Mouse (Mus musculus) limb, embryonic 12.5 days (tissue): ENCODE data around the gene Man2b2. TPM values are rescaled to one million over a fixed set of nuclear protein-coding genes. Genes with fewer than 3 reads are reported as not detected.

Experiments
- ATAC-seq: fragments of 200-750 bp; cut with Nextera tagmentation; 2 replicates; pipeline ENCODE4 v1.8.0; 2017; ENCODE audit warnings: low read depth, moderate TSS enrichment; ENCODE audit not compliant: insufficient number of reproducible peaks, insufficient read depth, low FRiP score, low TSS enrichment
- H3K27ac ChIP-seq: fragments of 300-500 bp; sonication (generic); 2 replicates; pipeline ENCODE4 v1.5.1; 2016; ENCODE audit warnings: mild to moderate bottlenecking, moderate library complexity
- H3K27me3 ChIP-seq: fragments of 300-500 bp; sonication (generic); 2 replicates; pipeline ENCODE4 v1.6.1; 2016; ENCODE audit warnings: mild to moderate bottlenecking, moderate library complexity
- H3K36me3 ChIP-seq: fragments of 300-500 bp; sonication (generic); 2 replicates; pipeline ENCODE4 v1.6.1; 2016; ENCODE audit warnings: mild to moderate bottlenecking, moderate library complexity
- H3K4me1 ChIP-seq: fragments of 300-500 bp; sonication (generic); replicated peaks from 2 replicates; pipeline ENCODE4 v1.6.1; 2016
- H3K4me2 ChIP-seq: fragments of 300-500 bp; sonication (generic); 2 replicates; pipeline ENCODE4 v1.6.1; 2016; ENCODE audit warnings: mild to moderate bottlenecking, moderate library complexity
- H3K4me3 ChIP-seq: fragments of 300-500 bp; sonication (generic); replicated peaks from 2 replicates; pipeline ENCODE4 v1.5.1; 2016; ENCODE audit warnings: mild to moderate bottlenecking
- H3K9ac ChIP-seq: fragments of 300-500 bp; sonication (generic); replicated peaks from 2 replicates; pipeline ENCODE4 v1.6.1; 2016; ENCODE audit warnings: mild to moderate bottlenecking, moderate library complexity
- H3K9me3 ChIP-seq: fragments of 300-500 bp; sonication (generic); 2 replicates; pipeline ENCODE4 v1.6.1; 2016; ENCODE audit warnings: mild to moderate bottlenecking, moderate library complexity
- WGBS: fragments of 180-500 bp; shearing (Covaris S2); methylation state at CpG from one replicate; pipeline ENCODE4 v1.1.7; 2016; 5-methylcytosine and 5-hydroxymethylcytosine counted together
- polyA plus RNA-seq: library from polyadenylated mRNA; unstranded; fragments of >200 nt; fragmentation: Nextera tagmentation; extraction: Ambion mirVana; gene quantifications from 2 replicates; pipeline ENCODE4 v1.2.1, GENCODE M21; 2016

The Man2b2 gene
- polyA plus RNA-seq, 1 experiment from 2014 or later: 6.9 TPM

DNA sequence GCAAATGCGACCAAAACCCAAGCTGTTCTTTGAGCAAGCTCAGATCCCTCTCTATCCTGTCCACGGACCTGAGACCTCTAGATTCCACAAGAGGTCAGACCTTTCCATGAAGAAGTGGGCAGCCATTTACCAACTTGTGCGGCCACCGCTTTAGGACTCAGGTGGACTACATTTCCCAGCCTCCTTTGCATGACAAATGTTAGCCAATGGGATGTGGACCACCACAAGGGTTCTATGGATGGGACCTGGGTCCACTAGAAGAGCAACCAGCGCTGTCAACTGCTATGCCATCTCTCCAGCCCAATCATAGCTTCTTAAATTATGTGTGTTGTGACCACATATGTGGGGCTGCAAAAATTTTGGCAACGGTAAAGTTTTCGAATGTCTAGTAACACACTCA, 819 bp upstream of the Man2b2 start:
- H3K4me2 ChIP-seq: no peak overlapping the region; the same call in 1 of the 2 replicates

DNA sequence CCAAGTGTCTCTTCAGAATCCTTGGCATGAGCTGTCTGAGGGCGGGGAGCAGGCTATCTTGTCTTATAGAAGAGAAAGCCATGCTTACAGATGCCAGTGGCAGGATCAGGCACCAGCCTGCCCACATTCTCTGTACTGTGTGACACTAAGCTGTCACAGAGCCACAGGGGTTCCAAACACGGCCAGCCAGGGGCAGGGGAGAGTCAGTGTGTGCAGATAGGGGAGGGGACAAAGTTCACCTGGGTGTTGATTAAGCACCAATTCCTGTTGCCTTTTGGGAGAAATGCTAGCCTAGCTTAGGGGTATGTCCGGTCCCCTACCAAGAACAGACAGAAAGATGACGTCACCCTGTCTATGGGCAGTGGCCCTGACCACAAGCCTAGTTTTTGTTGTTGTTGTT, 1.4 kb downstream of the Man2b2 start:
- WGBS: 78% methylated on average over 4 of the region's 4 CpGs
- Histone ChIP-seq H3K27ac (no peak overlapping the region), H3K4me1 (peaks cover 13% of the 10 kb centered on the region), H3K9me3 (no peaks in the 10 kb centered on the region), H3K9ac (no peak overlapping the region), H3K4me2 (no peak overlapping the region), H3K36me3 (no peaks in the 10 kb centered on the region), H3K27me3 (peaks cover 14% of the 10 kb centered on the region; the same call in 1 of the 2 replicates), H3K4me3 (no peak overlapping the region)
- ATAC-seq: no peak

More for the DNA sequence above, 819 bp upstream of the Man2b2 start:
- Histone ChIP-seq H3K4me3 (no peak overlapping the region), H3K27me3 (peaks cover 14% of the 10 kb centered on the region; the same call in 1 of the 2 replicates), H3K27ac (no peak overlapping the region), H3K36me3 (no peaks in the 10 kb centered on the region), H3K9me3 (no peaks in the 10 kb centered on the region), H3K4me1 (peaks cover 13% of the 10 kb centered on the region), H3K9ac (no peak overlapping the region)
- no peak for ATAC-seq
- WGBS: 65% methylated on average over 7 of the region's 7 CpGs

DNA sequence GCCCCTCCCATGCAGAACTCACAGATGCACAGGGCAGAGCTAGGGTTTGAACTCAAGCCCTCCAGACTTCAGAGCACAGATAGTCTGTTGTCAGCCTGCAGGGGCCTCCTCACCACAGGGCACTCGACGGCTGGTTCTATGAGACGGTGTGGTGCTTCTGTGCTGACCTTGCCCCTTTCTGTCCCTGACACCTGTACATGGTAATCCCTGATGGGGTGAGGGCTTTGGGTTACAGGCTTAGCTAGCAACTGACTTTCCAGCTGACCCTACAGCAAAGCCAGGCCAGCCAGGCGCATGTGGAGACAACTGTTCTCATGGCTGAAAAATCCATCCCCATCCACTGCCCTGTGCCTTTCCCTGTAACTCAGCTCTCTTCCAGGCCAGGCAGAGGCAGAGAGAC, 7.5 kb downstream of the Man2b2 start:
- no peaks in the 10 kb centered on the region for H3K27me3 ChIP-seq
- no peak overlapping the region for H3K27ac ChIP-seq
- 88% methylated on average over 4 of the region's 4 CpGs for WGBS
- H3K9me3 ChIP-seq: no peaks in the 10 kb centered on the region
- H3K4me2 ChIP-seq: no peak overlapping the region
- ATAC-seq: peak; percentile 40; the same call in 1 of the 2 replicates
- peaks cover 7% of the 10 kb centered on the region; the same call in 1 of the 2 replicates for H3K36me3 ChIP-seq
- H3K4me1 ChIP-seq: no peaks in the 10 kb centered on the region
- no peak overlapping the region for H3K9ac ChIP-seq
- H3K4me3 ChIP-seq: no peak overlapping the region

DNA sequence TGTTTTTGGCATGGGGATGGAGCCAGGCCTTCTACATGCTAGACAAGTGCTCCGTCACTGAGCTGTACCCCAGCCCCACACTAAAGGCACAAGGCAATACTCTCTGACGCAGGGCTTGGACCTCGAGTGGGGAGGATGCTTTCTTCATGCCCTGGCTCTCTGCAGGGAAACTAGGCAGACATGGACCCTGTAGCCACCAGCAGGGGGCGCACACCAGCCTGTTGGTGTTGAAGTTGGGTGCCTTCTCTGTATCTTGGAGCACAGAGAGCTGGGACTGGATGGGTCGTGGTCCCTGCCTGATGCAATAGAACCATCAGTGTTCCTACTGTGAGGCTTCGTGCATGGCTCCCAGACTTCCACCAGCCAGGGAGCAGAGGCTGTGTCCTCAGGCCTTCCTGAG, 10.3 kb downstream of the Man2b2 start:
- 44% methylated on average over 6 of the region's 6 CpGs for WGBS
- Histone ChIP-seq H3K27ac (no peak overlapping the region), H3K27me3 (no peaks in the 10 kb centered on the region), H3K4me2 (no peak overlapping the region), H3K36me3 (peaks cover 7% of the 10 kb centered on the region; the same call in 1 of the 2 replicates), H3K9me3 (no peaks in the 10 kb centered on the region), H3K4me1 (no peaks in the 10 kb centered on the region), H3K4me3 (no peak overlapping the region), H3K9ac (no peak overlapping the region)
- ATAC-seq: no peak

DNA sequence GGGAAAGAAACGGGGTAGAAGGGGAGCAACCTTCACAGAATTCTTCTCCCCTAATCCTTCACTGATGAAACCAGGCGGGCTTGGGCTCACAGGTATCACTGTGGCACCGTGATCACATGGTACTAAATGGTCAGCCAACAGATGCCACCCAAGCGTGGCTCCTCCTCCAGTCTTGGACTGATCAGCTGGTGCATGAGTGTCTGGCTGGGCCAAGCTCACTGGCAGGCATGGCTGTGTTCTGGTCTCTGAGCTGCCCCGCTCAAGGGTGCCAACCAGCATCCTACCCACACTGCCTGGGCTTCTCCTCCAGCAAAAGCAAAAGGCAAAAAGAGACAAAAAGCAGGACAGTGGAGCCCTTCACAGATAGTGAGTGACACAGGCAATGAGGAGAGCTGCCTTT, 10.7 kb downstream of the Man2b2 start:
- Histone ChIP-seq H3K4me2 (no peak overlapping the region), H3K9ac (no peak overlapping the region), H3K27ac (no peak overlapping the region), H3K27me3 (no peaks in the 10 kb centered on the region), H3K9me3 (no peaks in the 10 kb centered on the region), H3K4me3 (no peak overlapping the region), H3K4me1 (no peaks in the 10 kb centered on the region), H3K36me3 (peaks cover 7% of the 10 kb centered on the region; the same call in 1 of the 2 replicates)
- ATAC-seq: no peak
- 79% methylated on average over 5 of the region's 5 CpGs for WGBS

DNA sequence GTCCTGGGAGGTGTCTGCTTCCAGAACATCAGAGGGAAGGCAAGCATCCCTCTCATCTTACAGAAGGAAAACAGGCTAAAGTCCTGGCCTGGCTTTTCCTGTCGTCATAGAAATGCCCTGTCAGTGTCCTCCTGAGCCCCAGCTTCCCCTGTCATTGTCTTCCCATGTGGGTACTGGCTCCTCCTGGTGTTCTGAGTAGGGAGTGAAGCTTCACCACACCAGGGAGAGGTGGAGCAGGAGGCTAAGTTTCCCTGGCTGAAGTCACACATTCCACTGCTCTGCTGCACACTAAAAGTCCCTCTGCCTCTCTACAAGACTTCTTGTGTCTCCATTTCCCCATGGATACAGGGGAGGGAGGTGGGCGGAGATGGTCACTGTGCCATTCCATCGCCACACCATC, 12.7 kb downstream of the Man2b2 start:
- WGBS: 67% methylated on average over 3 of the region's 3 CpGs
- Histone ChIP-seq H3K4me2 (no peak overlapping the region), H3K9ac (no peak overlapping the region), H3K4me3 (no peak overlapping the region), H3K36me3 (no peaks in the 10 kb centered on the region), H3K4me1 (0 out of 2 replicates have a peak, but pooled peaks cover 5% of the 10 kb centered on the region), H3K9me3 (no peaks in the 10 kb centered on the region), H3K27me3 (no peaks in the 10 kb centered on the region), H3K27ac (no peak overlapping the region)
- ATAC-seq: no peak

DNA sequence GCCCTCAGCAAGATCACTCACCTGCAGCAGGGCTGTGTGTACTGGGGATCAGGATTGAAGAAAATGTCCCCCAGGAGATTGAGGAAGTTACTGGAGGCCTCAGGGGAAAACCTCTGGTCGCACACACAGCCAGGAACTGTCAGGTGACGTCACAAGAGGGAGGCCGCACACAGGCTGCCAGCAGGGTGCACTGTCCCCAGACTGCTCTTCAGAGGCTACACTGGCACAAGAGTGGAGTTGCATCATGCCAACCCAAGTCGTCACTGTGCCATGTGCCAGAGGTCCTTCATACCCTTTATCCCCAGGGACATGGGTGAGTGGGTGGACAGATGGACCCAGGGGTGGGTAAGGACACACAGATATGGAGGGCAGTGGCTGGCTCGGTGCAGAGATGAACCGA, 15.9 kb downstream of the Man2b2 start:
- H3K36me3 ChIP-seq: no peaks in the 10 kb centered on the region
- H3K4me2 ChIP-seq: no peak overlapping the region
- H3K9ac ChIP-seq: no peak overlapping the region
- WGBS: 77% methylated on average over 6 of the region's 6 CpGs
- H3K9me3 ChIP-seq: no peaks in the 10 kb centered on the region
- H3K4me1 ChIP-seq: 0 out of 2 replicates have a peak, but pooled peaks cover 5% of the 10 kb centered on the region
- H3K27me3 ChIP-seq: no peaks in the 10 kb centered on the region
- no peak for ATAC-seq
- no peak overlapping the region for H3K27ac ChIP-seq
- H3K4me3 ChIP-seq: no peak overlapping the region

DNA sequence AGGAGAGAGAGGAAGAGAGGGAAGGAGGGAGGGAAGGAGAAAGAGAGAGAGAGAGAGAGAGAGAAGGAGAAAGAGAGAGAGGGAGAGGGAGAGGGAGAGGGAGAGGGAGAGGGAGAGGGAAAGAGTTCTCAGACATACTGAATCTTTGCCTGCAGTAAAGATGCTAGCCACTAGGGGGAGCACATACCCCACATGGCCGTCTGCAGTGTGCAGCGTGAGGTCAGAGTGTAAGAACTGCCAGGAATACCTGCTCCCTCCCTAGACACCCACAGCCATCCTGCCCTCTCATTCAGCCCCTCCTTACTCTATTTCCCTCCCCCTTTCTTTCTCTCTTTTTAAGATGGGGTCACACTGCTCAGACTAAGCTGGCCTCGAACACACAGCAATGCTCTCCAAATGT, 19.0 kb downstream of the Man2b2 start:
- H3K9ac ChIP-seq: no peak overlapping the region
- H3K4me1 ChIP-seq: 0 out of 2 replicates have a peak, but pooled peaks cover 5% of the 10 kb centered on the region
- no peak overlapping the region for H3K27ac ChIP-seq
- no peaks in the 10 kb centered on the region for H3K27me3 ChIP-seq
- no peak for ATAC-seq
- H3K4me3 ChIP-seq: no peak overlapping the region
- H3K9me3 ChIP-seq: no peaks in the 10 kb centered on the region
- WGBS: 34% methylated on average over 3 of the region's 3 CpGs
- H3K4me2 ChIP-seq: no peak overlapping the region
- no peaks in the 10 kb centered on the region for H3K36me3 ChIP-seq

DNA sequence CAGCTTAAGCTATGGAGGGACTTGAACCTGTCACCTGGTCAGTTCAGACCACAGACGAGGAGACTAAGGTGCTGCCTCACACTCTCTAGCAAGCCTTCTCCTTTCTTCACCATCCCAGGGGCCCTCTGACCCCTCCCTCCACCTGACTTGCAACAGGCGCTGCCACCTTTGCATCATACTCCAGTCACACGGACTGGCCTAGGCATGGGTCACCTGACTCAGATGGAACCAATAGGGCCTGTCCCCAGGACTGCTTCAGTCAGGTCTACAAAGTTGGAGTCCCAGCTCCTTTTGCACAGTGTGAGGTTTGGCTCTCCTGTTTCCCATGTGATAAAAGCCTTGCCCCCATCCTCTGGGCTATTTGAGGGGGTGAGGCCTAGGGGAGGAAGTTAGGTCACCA, 19.8 kb downstream of the Man2b2 start:
- Histone ChIP-seq H3K27ac (no peak overlapping the region), H3K4me3 (no peak overlapping the region), H3K27me3 (no peaks in the 10 kb centered on the region), H3K9me3 (no peaks in the 10 kb centered on the region), H3K36me3 (no peaks in the 10 kb centered on the region), H3K4me1 (0 out of 2 replicates have a peak, but pooled peaks cover 5% of the 10 kb centered on the region), H3K9ac (no peak overlapping the region), H3K4me2 (no peak overlapping the region)
- WGBS: 73% methylated on average over 3 of the region's 3 CpGs
- no peak for ATAC-seq

DNA sequence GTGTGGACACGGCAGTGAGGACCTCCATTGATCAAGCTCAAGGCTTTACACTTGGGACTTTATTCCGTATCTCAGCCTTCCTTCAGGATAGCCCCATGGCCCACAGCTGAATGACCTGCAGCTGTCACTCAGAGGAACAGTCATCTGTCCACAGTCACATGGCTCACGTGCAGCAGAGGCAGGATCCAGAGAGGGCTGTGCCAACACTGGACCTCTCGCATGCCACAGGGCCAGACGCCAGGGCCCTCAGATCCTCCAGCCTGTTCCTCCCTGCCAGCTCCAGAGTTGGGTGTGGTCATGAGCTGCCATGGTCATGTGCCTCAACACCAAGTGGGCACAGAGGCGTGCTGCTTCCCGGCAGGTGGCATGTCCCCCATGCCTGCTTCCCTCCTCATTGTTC, 21.3 kb downstream of the Man2b2 start:
- 85% methylated on average over 7 of the region's 7 CpGs for WGBS
- Histone ChIP-seq H3K27ac (no peak overlapping the region), H3K9ac (no peak overlapping the region), H3K9me3 (no peaks in the 10 kb centered on the region), H3K27me3 (no peaks in the 10 kb centered on the region), H3K4me3 (no peak overlapping the region), H3K4me2 (no peak overlapping the region), H3K4me1 (0 out of 2 replicates have a peak, but pooled peaks cover 5% of the 10 kb centered on the region), H3K36me3 (no peaks in the 10 kb centered on the region)
- no peak for ATAC-seq

DNA sequence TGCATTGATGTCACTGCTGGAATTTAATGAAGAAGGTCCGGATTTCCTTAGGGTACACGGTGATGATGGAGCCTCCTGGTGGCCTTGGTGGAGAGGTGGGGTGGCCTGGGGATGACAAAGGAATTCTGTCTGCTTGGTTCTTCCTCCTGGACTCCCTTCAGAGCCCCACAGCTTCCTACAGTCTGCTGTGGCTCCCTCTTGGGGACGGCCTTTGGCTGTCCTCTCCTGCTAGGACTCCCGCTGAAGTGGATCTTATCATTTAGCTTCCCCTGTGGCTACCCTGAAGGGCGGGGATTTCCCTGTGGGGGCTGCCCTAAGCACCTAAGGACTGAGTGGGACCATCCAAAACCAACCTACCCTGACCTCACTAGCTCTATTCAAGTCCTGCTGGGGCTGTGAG, 23.3 kb downstream of the Man2b2 start:
- Histone ChIP-seq H3K27me3 (no peaks in the 10 kb centered on the region), H3K4me3 (no peak overlapping the region), H3K27ac (no peak overlapping the region), H3K36me3 (no peaks in the 10 kb centered on the region), H3K4me2 (no peak overlapping the region), H3K4me1 (no peaks in the 10 kb centered on the region), H3K9ac (no peak overlapping the region), H3K9me3 (no peaks in the 10 kb centered on the region)
- 33% methylated on average over 5 of the region's 5 CpGs for WGBS
- no peak for ATAC-seq

DNA sequence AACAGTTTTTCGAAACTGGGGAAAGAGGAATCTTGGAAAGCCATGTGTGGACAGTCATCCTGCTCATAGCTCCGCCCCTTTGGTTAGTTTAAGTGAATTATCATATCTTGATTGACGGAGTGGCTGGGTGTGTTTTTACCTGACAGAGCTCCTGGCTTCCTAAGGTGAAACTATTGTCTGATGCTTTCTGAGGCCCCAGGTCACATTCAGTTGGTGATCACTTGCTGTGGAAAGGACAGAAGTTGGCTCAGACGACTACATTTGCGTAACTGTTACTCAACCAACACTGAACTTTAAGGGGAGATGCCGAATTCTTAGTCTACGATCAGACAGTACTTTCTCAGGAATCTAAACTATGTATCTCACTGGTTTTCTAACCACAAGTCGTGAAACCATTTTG, 33.2 kb downstream of the Man2b2 start:
- Histone ChIP-seq H3K27me3 (0 out of 2 replicates have a peak, but pooled peaks cover 3% of the 10 kb centered on the region), H3K9ac (peak overlapping the region; percentile 86; the same call in 1 of the 2 replicates)
- WGBS: 59% methylated on average over 8 of the region's 8 CpGs

More for the DNA sequence above, 33.2 kb downstream of the Man2b2 start:
- Histone ChIP-seq H3K36me3 (peaks cover 23% of the 10 kb centered on the region), H3K27ac (no peak overlapping the region), H3K4me2 (peak overlapping the region; percentile 61), H3K4me1 (no peaks in the 10 kb centered on the region; the same call in 1 of the 2 replicates), H3K4me3 (peak overlapping the region; percentile 69), H3K9me3 (no peaks in the 10 kb centered on the region)
- ATAC-seq: no peak
